Mouse (Mus musculus) liver, postnatal 0 days (tissue): Measurements from ENCODE around the gene Gm3594.
"Not testable (repeated sequence)": the region's sequence is repeated elsewhere in the genome, so short reads cannot be mapped to it uniquely, and the experiment has no call there.

Experiments used
- CTCF ChIP-seq: sonication (generic); IDR thresholded peaks from 2 replicates; pipeline ENCODE4 v1.5.1; 2016; ENCODE audit warnings: antibody characterized with exemption, low read depth
- EP300 ChIP-seq: IDR thresholded peaks from 2 replicates; pipeline ENCODE4 v1.6.1; 2016; ENCODE audit warnings: antibody characterized with exemption, low read depth, mild to moderate bottlenecking

GRCm38 (mm10) chr14:6485541-6485940, 41.1 kb upstream of the Gm3594 start:
- TF ChIP-seq CTCF, EP300: not testable (repeated sequence)
